32 mouse cellular contexts compared by ENCODE assay signal in genomic region chr1:116311512-116311911, GRCm38 (mm10).
"Had no signal": no experiment of that assay in that cellular context is flagged by ENCODE, and none has a peak within 500 bp of the region (broad histone marks: within the 10 kb centered on the region; RNA-seq: fewer than 3 reads in every experiment).

No protein-coding gene starts in this region.

- H3K27me3 ChIP-seq: limb, embryonic 12.5 days; limb, embryonic 13.5 days; limb, embryonic 15.5 days; liver, embryonic 12.5 days; liver, embryonic 13.5 days; liver, embryonic 15.5 days; lung, embryonic 15.5 days; megakaryocyte, embryonic 14.5 days; midbrain, embryonic 12.5 days; midbrain, embryonic 13.5 days; midbrain, embryonic 15.5 days had no signal

- H3K4me2 ChIP-seq: limb, embryonic 12.5 days; limb, embryonic 13.5 days; limb, embryonic 15.5 days; liver, embryonic 11.5 days; liver, embryonic 12.5 days; liver, embryonic 13.5 days; liver, embryonic 15.5 days; lung, embryonic 14.5 days; lung, embryonic 15.5 days; midbrain, embryonic 11.5 days; midbrain, embryonic 12.5 days; midbrain, embryonic 13.5 days; midbrain, embryonic 15.5 days had no signal

- H3K36me3 ChIP-seq: limb, embryonic 10.5 days; limb, embryonic 12.5 days; limb, embryonic 13.5 days; limb, embryonic 15.5 days; liver, embryonic 12.5 days; liver, embryonic 13.5 days; liver, embryonic 15.5 days; lung, embryonic 15.5 days; midbrain, embryonic 10.5 days; midbrain, embryonic 12.5 days; midbrain, embryonic 13.5 days; midbrain, embryonic 15.5 days had no signal

- H3K4me1 ChIP-seq: limb, embryonic 10.5 days; limb, embryonic 12.5 days; limb, embryonic 13.5 days; limb, embryonic 15.5 days; liver, embryonic 12.5 days; liver, embryonic 13.5 days; liver, embryonic 15.5 days; lung, embryonic 15.5 days; megakaryocyte, embryonic 14.5 days; midbrain, embryonic 10.5 days; midbrain, embryonic 12.5 days; midbrain, embryonic 13.5 days; midbrain, embryonic 15.5 days had no signal

- H3K4me3 ChIP-seq: left cerebral cortex, adult 2 months; limb, embryonic 10.5 days; limb, embryonic 12.5 days; limb, embryonic 13.5 days; limb, embryonic 15.5 days; liver, embryonic 12.5 days; liver, embryonic 13.5 days; liver, embryonic 15.5 days; lung, embryonic 15.5 days; megakaryocyte, embryonic 14.5 days; midbrain, embryonic 10.5 days; midbrain, embryonic 12.5 days; midbrain, embryonic 13.5 days; midbrain, embryonic 15.5 days; myocyte had no signal

- H3K27ac ChIP-seq: left cerebral cortex, adult 2 months; limb, embryonic 10.5 days; limb, embryonic 12.5 days; limb, embryonic 13.5 days; limb, embryonic 15.5 days; liver, embryonic 12.5 days; liver, embryonic 13.5 days; liver, embryonic 14.5 days; liver, embryonic 15.5 days; lung, embryonic 15.5 days; macrophage; midbrain, embryonic 10.5 days; midbrain, embryonic 12.5 days; midbrain, embryonic 13.5 days; midbrain, embryonic 15.5 days had no signal

- DNase-seq: left cerebral cortex, postnatal 4 days; liver; liver, embryonic 13.5 days; liver, postnatal 0 days; lung, adult 18-20 months; lung, adult 2 months; lung, embryonic 14.5 days; lung, postnatal 10 days; lung, postnatal 14 days; lung, postnatal 36 days; lung, postnatal 4 days; midbrain, embryonic 14.5 days had no signal

- H3K9ac ChIP-seq: limb, embryonic 12.5 days; limb, embryonic 13.5 days; limb, embryonic 15.5 days; liver, embryonic 12.5 days; liver, embryonic 13.5 days; liver, embryonic 14.5 days; liver, embryonic 15.5 days; liver, postnatal 0 days; lung, embryonic 14.5 days; lung, embryonic 15.5 days; midbrain, embryonic 12.5 days; midbrain, embryonic 13.5 days; midbrain, embryonic 15.5 days had no signal

- ATAC-seq: liver, embryonic 12.5 days; liver, postnatal 0 days; lung, postnatal 0 days; midbrain, embryonic 13.5 days; midbrain, embryonic 15.5 days; midbrain, embryonic 16.5 days had no signal

- H3K9me3 ChIP-seq: limb, embryonic 10.5 days; limb, embryonic 12.5 days; limb, embryonic 13.5 days; limb, embryonic 15.5 days; liver, embryonic 12.5 days; liver, embryonic 13.5 days; liver, embryonic 15.5 days; lung, embryonic 15.5 days; megakaryocyte, embryonic 14.5 days; midbrain, embryonic 10.5 days; midbrain, embryonic 12.5 days; midbrain, embryonic 13.5 days; midbrain, embryonic 15.5 days had no signal
